ENCODE assay signal across 12 mouse cellular contexts in the genomic region with DNA sequence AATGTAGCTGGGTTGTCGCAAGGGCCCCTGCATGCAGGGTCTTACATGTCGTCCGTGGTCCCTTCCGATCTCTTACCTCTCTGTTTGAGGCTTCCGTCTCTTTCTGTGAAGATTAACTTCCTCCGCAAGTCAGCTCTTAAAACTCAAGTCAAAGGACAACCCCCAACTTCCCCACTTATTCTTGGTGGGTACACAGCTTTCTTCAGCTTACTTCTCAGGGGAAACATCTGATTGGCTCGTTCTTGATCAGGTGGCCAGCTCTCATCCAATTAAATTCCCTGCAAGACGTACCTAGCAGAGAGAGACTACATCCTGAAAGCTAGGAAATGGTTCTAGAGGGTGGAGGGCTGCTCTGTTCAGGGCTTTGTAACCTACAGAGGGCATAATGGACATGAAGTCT.
DNase-seq lines count a peak whose midpoint lies in the region; ATAC-seq lines count a peak whose summit lies in the region.
"Had no signal": no experiment of that assay in that cellular context is flagged by ENCODE, and none has a peak within 500 bp of the region (broad histone marks: within the 10 kb centered on the region; RNA-seq: fewer than 3 reads in every experiment).

No protein-coding gene starts in this region.

- H3K4me3 ChIP-seq in heart, embryonic 16.5 days (ENCODE audit: low read length), result no peak overlapping the region
- H3K4me3 ChIP-seq: embryonic facial prominence, embryonic 13.5 days; limb, embryonic 15.5 days had no signal

- ATAC-seq in heart, embryonic 16.5 days (replicated peaks; ENCODE audit: extremely low read depth, insufficient read depth, low FRiP score), result no peak
- peak; percentile 99 for ATAC-seq in activated CD4-positive, CD25-positive, alpha-beta regulatory T cell, adult 4 months
- peak; percentile 67 for ATAC-seq in megakaryocyte-erythroid progenitor cell, adult 5-6 weeks (replicated peaks; ENCODE audit: low FRiP score, low TSS enrichment, poor library complexity, severe bottlenecking)

- peaks cover 55% of the 10 kb centered on the region for H3K4me1 ChIP-seq in heart, embryonic 16.5 days (ENCODE audit: control insufficient read depth, insufficient read depth, low read length)

- WGBS in heart, embryonic 16.5 days, result 78% methylated on average over 8 of the region's 8 CpGs

- no peaks in the 10 kb centered on the region for H3K27me3 ChIP-seq in heart, embryonic 16.5 days (ENCODE audit: control insufficient read depth, insufficient read depth, low read length)
- H3K27me3 ChIP-seq: embryonic facial prominence, embryonic 13.5 days; limb, embryonic 15.5 days had no signal

- peak overlapping the region; percentile 43; the same call in 1 of the 2 replicates for H3K9ac ChIP-seq in heart, embryonic 16.5 days (ENCODE audit: low read length)
- H3K9ac ChIP-seq: embryonic facial prominence, embryonic 13.5 days; limb, embryonic 15.5 days had no signal

- peak overlapping the region; percentile 36; the same call in 1 of the 2 replicates for H3K4me2 ChIP-seq in heart, embryonic 16.5 days (ENCODE audit: low read depth, low read length)
- H3K4me2 ChIP-seq: embryonic facial prominence, embryonic 13.5 days; limb, embryonic 15.5 days had no signal

- H3K9me3 ChIP-seq in heart, embryonic 16.5 days (replicated peaks; ENCODE audit: control insufficient read depth, low read length), result no peaks in the 10 kb centered on the region
- H3K9me3 ChIP-seq: embryonic facial prominence, embryonic 13.5 days; limb, embryonic 15.5 days had no signal

- no peak for DNase-seq in heart, postnatal 4 days
- DNase-seq in B cell, adult 2 months, result peak; percentile 5 to 14
- no peak for DNase-seq in right cerebral cortex, postnatal 36 days (ENCODE audit: low spot score in 2 of 2)
- DNase-seq in adrenal gland, postnatal 25 days, result no peak
- DNase-seq in yolk sac, embryonic 10.5 days (ENCODE audit: low spot score), result no peak
- DNase-seq: kidney, postnatal 4 days had no signal

- no peaks in the 10 kb centered on the region for H3K36me3 ChIP-seq in heart, embryonic 16.5 days (ENCODE audit: control insufficient read depth, insufficient read depth)
- H3K36me3 ChIP-seq: embryonic facial prominence, embryonic 13.5 days; G1E; limb, embryonic 15.5 days had no signal

- peak overlapping the region; percentile 95 for H3K27ac ChIP-seq in heart, embryonic 16.5 days (ENCODE audit: low read length)
- H3K27ac ChIP-seq: embryonic facial prominence, embryonic 13.5 days; limb, embryonic 15.5 days had no signal

Comparison
In these comparisons a context has a peak if more than half of its experiments do, and no peak if none do; other contexts are left out.
1. DNase-seq: peak in B cell, adult 2 months (2 of 2); none in heart, postnatal 4 days (single experiment), right cerebral cortex, postnatal 36 days (0 of 2), adrenal gland, postnatal 25 days (single experiment) and yolk sac, embryonic 10.5 days (single experiment).